Mouse (Mus musculus): ENCODE measurements at regions not wholly inside any gene's neighbourhood (a gene's known extent, or its start where the extent isn't known, plus 50 kb on each side); places are given as distances from the start of the nearest gene placed in this dataset.

GRCm38 (mm10) chr12:94057767-94058166, 1634.3 kb upstream of the Flrt2 start:
- in situ Hi-C loops (cut with MboI; ENCODE audit: low pct_ligation_motif_present, low pct_unique_long_range_greater_than_20kb, low sequenced_read_pairs) (no loop called here), dilution Hi-C loops (cut with MboI; ENCODE audit: extremely low pct_ligation_motif_present, extremely low pct_unique_long_range_greater_than_20kb, low sequenced_read_pairs) (no loop called here)
- Histone ChIP-seq H3K9ac (ENCODE audit: insufficient read depth, low read depth) (no peak overlapping the region), H3K9me3 (replicated peaks; ENCODE audit: low read length) (peaks cover 42% of the 10 kb centered on the region), H3K79me2 (replicated peaks; ENCODE audit: control insufficient read depth, extremely low read depth, insufficient read depth, poor library complexity, severe bottlenecking) (no peaks in the 10 kb centered on the region), H3K4me1 (ENCODE audit: control insufficient read depth in 1 of 2, insufficient read depth in 2 of 2) (no peaks in the 10 kb centered on the region), H3K4me3 (replicated peaks in 1 of 3; ENCODE audit: low read depth in 2 of 3, low read length in 2 of 3, poor library complexity in 1 of 3) (no peak overlapping the region), H3K36me3 (replicated peaks in 1 of 2; ENCODE audit: control insufficient read depth in 1 of 2, insufficient read depth in 1 of 2, low read length in 1 of 2) (no peaks in the 10 kb centered on the region), H3K27ac (ENCODE audit: insufficient read depth, low read depth) (no peak overlapping the region), H3K27me3 (replicated peaks) (no peaks in the 10 kb centered on the region), H3K4me2 (ENCODE audit: insufficient read depth, low read depth, poor library complexity, severe bottlenecking) (no peak overlapping the region)
- no peak for DNase-seq (ENCODE audit: extremely low read depth)
- TF ChIP-seq USF1 (IDR thresholded peaks at IDR 0.05; ENCODE audit: low read depth, low read length): no peak
- no peak for TF ChIP-seq MAX (IDR thresholded peaks at IDR 0.05; ENCODE audit: low read length)
- TF ChIP-seq MXI1 (IDR thresholded peaks at IDR 0.05; ENCODE audit: low read depth, low read length): no peak
- TF ChIP-seq JUN (IDR thresholded peaks at IDR 0.05; ENCODE audit: insufficient read depth, low read depth, low read length): no peak
- no peak for TF ChIP-seq RAD21 (IDR thresholded peaks at IDR 0.05; ENCODE audit: low read depth, low read length)
- TF ChIP-seq CHD2 (IDR thresholded peaks at IDR 0.05; ENCODE audit: low read length): no peak
- no peak for TF ChIP-seq JUND (conservative IDR thresholded peaks at IDR 0.05; ENCODE audit: low read depth, low read length)
- no peak for TF ChIP-seq EP300 (IDR thresholded peaks at IDR 0.05; ENCODE audit: low read length)
- no peak for TF ChIP-seq TBP (conservative IDR thresholded peaks at IDR 0.05; ENCODE audit: low read depth, low read length)
- TF ChIP-seq SIN3A (IDR thresholded peaks at IDR 0.05; ENCODE audit: low read length): no peak
- TF ChIP-seq POLR2A (IDR thresholded peaks at IDR 0.05; ENCODE audit: low read depth, low read length): no peak
- TF ChIP-seq UBTF (IDR thresholded peaks at IDR 0.05; ENCODE audit: low read depth, low read length): no peak
- TF ChIP-seq ETS1 (conservative IDR thresholded peaks at IDR 0.05; ENCODE audit: low read depth, low read length): no peak
- TF ChIP-seq POLR2AphosphoS2 (IDR thresholded peaks at IDR 0.05; ENCODE audit: low read depth, low read length): no peak
- no peak for TF ChIP-seq RCOR1 (conservative IDR thresholded peaks at IDR 0.05; ENCODE audit: low read depth, low read length)
- TF ChIP-seq KAT2A (IDR thresholded peaks at IDR 0.05; ENCODE audit: insufficient replicate concordance, low read length): no peak
- TF ChIP-seq TCF12 (IDR thresholded peaks at IDR 0.05; ENCODE audit: low read depth, low read length): no peak
- TF ChIP-seq GABPA (IDR thresholded peaks at IDR 0.05; ENCODE audit: insufficient replicate concordance, low read depth, low read length): no peak

DNA sequence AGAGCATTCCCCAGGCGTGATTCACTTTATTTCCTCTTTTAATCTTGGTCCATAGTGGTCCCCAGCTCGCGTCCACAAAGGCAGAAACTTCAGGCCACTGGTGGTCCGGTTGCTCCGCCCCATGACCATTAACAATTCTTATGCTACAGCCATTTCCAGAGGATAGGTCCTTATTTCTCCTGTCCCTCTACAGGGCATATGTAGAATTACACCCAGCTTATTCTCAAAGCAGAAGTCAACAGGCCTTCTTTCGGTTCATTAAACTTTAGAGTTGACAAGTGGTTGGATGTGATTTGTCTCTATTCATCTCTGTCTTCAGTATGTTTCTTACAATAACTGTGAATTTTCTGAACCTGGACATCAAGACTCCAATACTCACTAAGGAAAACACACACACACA, 1632.4 kb upstream of the Flrt2 start:
- dilution Hi-C loops (cut with MboI; ENCODE audit: extremely low pct_ligation_motif_present, extremely low pct_unique_long_range_greater_than_20kb, low sequenced_read_pairs): no loop called here
- DNase-seq (ENCODE audit: extremely low read depth): no peak
- H3K27me3 ChIP-seq (replicated peaks): no peaks in the 10 kb centered on the region
- H3K4me3 ChIP-seq (replicated peaks in 1 of 3; ENCODE audit: low read depth in 2 of 3, low read length in 2 of 3, poor library complexity in 1 of 3): no peak overlapping the region
- no peaks in the 10 kb centered on the region for H3K4me1 ChIP-seq (ENCODE audit: control insufficient read depth in 1 of 2, insufficient read depth in 2 of 2)
- peaks cover 40% of the 10 kb centered on the region for H3K9me3 ChIP-seq (replicated peaks; ENCODE audit: low read length)
- TF ChIP-seq TCF12 (IDR thresholded peaks at IDR 0.05; ENCODE audit: low read depth, low read length): no peak
- TF ChIP-seq MXI1 (IDR thresholded peaks at IDR 0.05; ENCODE audit: low read depth, low read length): no peak
- no peak for TF ChIP-seq ETS1 (conservative IDR thresholded peaks at IDR 0.05; ENCODE audit: low read depth, low read length)
- no peak for TF ChIP-seq TBP (conservative IDR thresholded peaks at IDR 0.05; ENCODE audit: low read depth, low read length)
- no peak for TF ChIP-seq MEF2A (IDR thresholded peaks at IDR 0.05; ENCODE audit: borderline replicate concordance, low read depth, low read length)
- H3K36me3 ChIP-seq (replicated peaks in 1 of 2; ENCODE audit: control insufficient read depth in 1 of 2, insufficient read depth in 1 of 2, low read length in 1 of 2): no peaks in the 10 kb centered on the region
- no peak overlapping the region for H3K27ac ChIP-seq (ENCODE audit: insufficient read depth, low read depth)
- in situ Hi-C loops (cut with MboI; ENCODE audit: low pct_ligation_motif_present, low pct_unique_long_range_greater_than_20kb, low sequenced_read_pairs): no loop called here
- H3K4me2 ChIP-seq (ENCODE audit: insufficient read depth, low read depth, poor library complexity, severe bottlenecking): no peak overlapping the region
- H3K9ac ChIP-seq (ENCODE audit: insufficient read depth, low read depth): no peak overlapping the region
- H3K79me2 ChIP-seq (replicated peaks; ENCODE audit: control insufficient read depth, extremely low read depth, insufficient read depth, poor library complexity, severe bottlenecking): no peaks in the 10 kb centered on the region
